8 mouse cellular contexts compared by ENCODE assay signal in the genomic region with DNA sequence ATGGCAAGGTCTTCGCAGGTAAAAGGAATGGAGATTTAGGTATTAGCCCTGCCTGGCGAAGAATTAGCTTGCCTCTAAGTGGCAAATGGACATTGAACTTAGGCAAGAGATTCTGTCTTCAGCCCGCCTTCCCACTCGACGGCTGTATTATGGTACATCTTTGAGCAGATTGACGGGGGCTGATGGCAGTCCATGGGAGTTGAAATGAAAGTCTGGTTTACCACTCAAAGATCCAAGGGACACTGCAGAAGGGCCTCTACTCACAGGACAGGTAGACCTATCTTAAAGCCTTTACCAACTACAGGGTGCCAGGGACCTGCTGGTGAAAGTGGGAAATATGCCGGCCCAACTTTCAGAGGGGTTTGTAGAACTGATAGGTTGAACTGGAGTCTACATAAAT. TPM values are rescaled to one million over a fixed set of nuclear protein-coding genes. Genes with fewer than 3 reads are reported as not detected.
DNase-seq lines count a peak whose midpoint lies in the region; ATAC-seq lines count a peak whose summit lies in the region.

No protein-coding gene starts in this region.

- H3K27me3 ChIP-seq in heart, embryonic 13.5 days (replicated peaks): no peaks in the 10 kb centered on the region
- no peaks in the 10 kb centered on the region for H3K27me3 ChIP-seq in hindbrain, embryonic 11.5 days (ENCODE audit: control insufficient read depth, insufficient read depth, low read length)
- H3K27me3 ChIP-seq in midbrain, embryonic 13.5 days: no peaks in the 10 kb centered on the region

- intact Hi-C loops in heart, postnatal 36 days (cut with DNase I): no loop called here

- peak overlapping the region; percentile 77 for H3K4me3 ChIP-seq in heart, embryonic 13.5 days
- H3K4me3 ChIP-seq in hindbrain, embryonic 11.5 days (ENCODE audit: low read depth, low read length): peak overlapping the region; percentile 71
- H3K4me3 ChIP-seq in midbrain, embryonic 13.5 days (replicated peaks): peak overlapping the region; percentile 83

- peak overlapping the region; percentile 88 for H3K4me2 ChIP-seq in heart, embryonic 13.5 days
- H3K4me2 ChIP-seq in hindbrain, embryonic 11.5 days (replicated peaks; ENCODE audit: low read depth, low read length): peak overlapping the region; percentile 78
- peak overlapping the region; percentile 76 for H3K4me2 ChIP-seq in midbrain, embryonic 13.5 days (replicated peaks)

- peak overlapping the region; percentile 96 for H3K27ac ChIP-seq in heart, embryonic 13.5 days (replicated peaks)
- H3K27ac ChIP-seq in hindbrain, embryonic 11.5 days (ENCODE audit: low read depth, low read length): peak overlapping the region; percentile 24; the same call in 1 of the 2 replicates
- no peak overlapping the region for H3K27ac ChIP-seq in midbrain, embryonic 13.5 days

- peak overlapping the region; percentile 94 for H3K9ac ChIP-seq in heart, embryonic 13.5 days
- H3K9ac ChIP-seq in hindbrain, embryonic 11.5 days (ENCODE audit: low read depth, low read length): peak overlapping the region; percentile 90
- H3K9ac ChIP-seq in midbrain, embryonic 13.5 days (replicated peaks): peak overlapping the region; percentile 91

- H3K4me1 ChIP-seq in heart, embryonic 13.5 days: peaks cover 24% of the 10 kb centered on the region
- no peaks in the 10 kb centered on the region; the same call in none of the 2 replicates for H3K4me1 ChIP-seq in hindbrain, embryonic 11.5 days (replicated peaks; ENCODE audit: control insufficient read depth, insufficient read depth, low read length)
- H3K4me1 ChIP-seq in midbrain, embryonic 13.5 days (replicated peaks): peaks cover 30% of the 10 kb centered on the region

- 11% methylated on average over 7 of the region's 7 CpGs for WGBS in heart, embryonic 13.5 days
- 21% methylated on average over 7 of the region's 7 CpGs for WGBS in hindbrain, embryonic 11.5 days
- WGBS in midbrain, embryonic 13.5 days: 21% methylated on average over 7 of the region's 7 CpGs

- ATAC-seq in heart, embryonic 13.5 days (ENCODE audit: extremely low read depth, insufficient number of reproducible peaks, low FRiP score, low TSS enrichment): no peak
- ATAC-seq in hindbrain, embryonic 11.5 days (ENCODE audit: low FRiP score): no peak
- no peak for ATAC-seq in midbrain, embryonic 13.5 days

- DNase-seq in heart, postnatal 36 days: no peak
- DNase-seq in MN1 (ENCODE audit: low spot score): peak; percentile 26
- no peak for DNase-seq in hindbrain, embryonic 11.5 days (ENCODE audit: low spot score)
- DNase-seq in layer of hippocampus, postnatal 36 days: no peak
- DNase-seq in gastrocnemius, postnatal 10 days: no peak
- no peak for DNase-seq in adrenal gland, postnatal 4 days (ENCODE audit: low spot score in 2 of 2)

- 0 out of 2 replicates have a peak, but pooled peaks cover 3% of the 10 kb centered on the region for H3K9me3 ChIP-seq in heart, embryonic 13.5 days
- no peaks in the 10 kb centered on the region for H3K9me3 ChIP-seq in hindbrain, embryonic 11.5 days (ENCODE audit: control insufficient read depth, low read length)
- H3K9me3 ChIP-seq in midbrain, embryonic 13.5 days: no peaks in the 10 kb centered on the region

- peaks cover 41% of the 10 kb centered on the region for H3K36me3 ChIP-seq in heart, embryonic 13.5 days
- peaks cover 3% of the 10 kb centered on the region; the same call in 1 of the 2 replicates for H3K36me3 ChIP-seq in hindbrain, embryonic 11.5 days (ENCODE audit: control insufficient read depth, insufficient read depth, low read length)
- H3K36me3 ChIP-seq in midbrain, embryonic 13.5 days: peaks cover 26% of the 10 kb centered on the region

RNA-seq across cellular contexts. Expression of gene Tdg, which starts 0.9 kb away (rescaled TPM):
- 79.0 and 86.5 TPM in 2 replicates for polyA plus RNA-seq in heart, embryonic 13.5 days (2015; fragmentation: Nextera tagmentation; extraction: Ambion mirVana)
- 10 to 100 TPM; 13.0 to 14.7 TPM for total RNA-seq in heart, postnatal 36 days (2021)
- polyA plus RNA-seq in hindbrain, embryonic 11.5 days (2014; fragmentation: Nextera tagmentation; extraction: Ambion mirVana): 277 and 328 TPM in 2 replicates
- polyA plus RNA-seq in midbrain, embryonic 13.5 days (2015; fragmentation: Nextera tagmentation; extraction: Ambion mirVana): 229 and 241 TPM in 2 replicates
- total RNA-seq in layer of hippocampus, postnatal 36 days (2021): 10 to 100 TPM; 41.8 to 48.0 TPM
- total RNA-seq in gastrocnemius, postnatal 10 days (2021): 10 to 100 TPM; 19.4 to 26.8 TPM
- total RNA-seq in adrenal gland, postnatal 4 days (2021): 10 to 100 TPM; 53.0 to 63.8 TPM

RNA-seq across cellular contexts. Expression of gene 1190007I07Rik, which starts 7.5 kb away (rescaled TPM):
- polyA plus RNA-seq in heart, embryonic 13.5 days (2015; fragmentation: Nextera tagmentation; extraction: Ambion mirVana): 35.4 and 40.9 TPM in 2 replicates
- 10 to 100 TPM; 25.3 to 28.8 TPM for total RNA-seq in heart, postnatal 36 days (2021)
- polyA plus RNA-seq in hindbrain, embryonic 11.5 days (2014; fragmentation: Nextera tagmentation; extraction: Ambion mirVana): 33.5 and 33.7 TPM in 2 replicates
- polyA plus RNA-seq in midbrain, embryonic 13.5 days (2015; fragmentation: Nextera tagmentation; extraction: Ambion mirVana): 37.4 and 39.0 TPM in 2 replicates
- 10 to 100 TPM; 18.0 to 23.8 TPM for total RNA-seq in layer of hippocampus, postnatal 36 days (2021)
- total RNA-seq in gastrocnemius, postnatal 10 days (2021): 10 to 100 TPM; 27.0 to 28.9 TPM
- 10 to 100 TPM; 33.5 to 35.8 TPM for total RNA-seq in adrenal gland, postnatal 4 days (2021)

RNA-seq across cellular contexts. Expression of gene Glt8d2, which starts 60.0 kb away (rescaled TPM):
- polyA plus RNA-seq in heart, embryonic 13.5 days (2015; fragmentation: Nextera tagmentation; extraction: Ambion mirVana): 1.9 and 2.1 TPM in 2 replicates
- 1 to 10 TPM; 3.7 to 6.2 TPM for total RNA-seq in heart, postnatal 36 days (2021)
- 4.4 and 4.6 TPM in 2 replicates for polyA plus RNA-seq in hindbrain, embryonic 11.5 days (2014; fragmentation: Nextera tagmentation; extraction: Ambion mirVana)
- 1.3 and 1.7 TPM in 2 replicates for polyA plus RNA-seq in midbrain, embryonic 13.5 days (2015; fragmentation: Nextera tagmentation; extraction: Ambion mirVana)
- 10 to 100 TPM; 17.1 to 19.9 TPM for total RNA-seq in layer of hippocampus, postnatal 36 days (2021)
- 1 to 10 TPM; 6.4 to 9.1 TPM for total RNA-seq in gastrocnemius, postnatal 10 days (2021)
- 1 to 10 TPM; 2.5 to 3.2 TPM for total RNA-seq in adrenal gland, postnatal 4 days (2021)
